Mouse (Mus musculus) ES-E14 (cell line): ENCODE measurements at regions not wholly inside any gene's neighbourhood (a gene's known extent, or its start where the extent isn't known, plus 50 kb on each side); places are given as distances from the start of the nearest gene placed in this dataset.

ENCODE experiments used
- CHD2 ChIP-seq: IDR thresholded peaks from 2 replicates; pipeline ENCODE4 v1.6.1; 2014; ENCODE audit warnings: mild to moderate bottlenecking, low read depth, low read length, inconsistent platforms
- HCFC1 ChIP-seq: IDR thresholded peaks from 2 replicates; pipeline ENCODE4 v1.6.1; 2012; ENCODE audit warnings: low read length, inconsistent platforms, borderline replicate concordance; ENCODE audit not compliant: insufficient read depth
- MAFK ChIP-seq: IDR thresholded peaks from 2 replicates; pipeline ENCODE4 v1.6.1; 2014; ENCODE audit warnings: mild to moderate bottlenecking, low read depth, low read length, inconsistent platforms; ENCODE audit not compliant: insufficient read depth
- ZNF384 ChIP-seq: IDR thresholded peaks from 2 replicates; pipeline ENCODE4 v1.6.1; 2012; ENCODE audit warnings: low read depth, low read length, inconsistent platforms

- TF ChIP-seq ZNF384 (no peak), CHD2 (no peak), MAFK (no peak), HCFC1 (no peak)
Observed at GRCm38 (mm10) chr12:64541111-64541510, 66.6 kb upstream of the Fscb start.
